Mouse (Mus musculus) heart, postnatal 0 days (tissue): ENCODE results near the gene Cul4a.

ENCODE experiments used
- CTCF ChIP-seq: IDR thresholded peaks from 2 replicates; pipeline ENCODE4 v1.5.1; 2016; ENCODE audit warnings: antibody characterized with exemption, control low read depth, low read depth
- EP300 ChIP-seq: IDR thresholded peaks from 2 replicates; pipeline ENCODE4 v1.6.1; 2016; ENCODE audit warnings: antibody characterized with exemption, low read depth

DNA sequence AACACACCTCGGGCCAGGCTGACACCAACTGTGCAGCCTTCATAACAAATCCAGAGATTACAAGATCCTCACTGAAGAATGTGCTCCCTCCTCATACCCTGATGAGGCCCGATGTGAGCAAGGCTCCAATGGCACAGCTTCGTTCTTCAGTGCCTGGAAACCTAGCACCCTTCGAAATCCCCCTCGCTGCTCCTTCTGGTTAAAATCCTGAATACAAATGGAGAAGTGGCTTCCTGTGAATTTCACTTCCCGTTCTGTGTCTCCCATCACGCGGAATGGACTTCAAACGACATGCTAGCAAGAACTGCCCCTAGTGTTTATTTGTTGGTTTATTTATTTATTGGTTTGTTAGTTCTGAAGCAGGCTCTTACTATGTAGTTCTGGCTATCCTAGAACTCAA is 49.9 kb downstream of the Cul4a start:
- TF ChIP-seq EP300 = no peak
- no peak for TF ChIP-seq CTCF
